Mouse (Mus musculus) myocyte (in vitro differentiated cells): ENCODE results near the gene Hoxa6.

Source experiments
- E2F4 ChIP-seq: IDR thresholded peaks from one replicate; pipeline ENCODE4 v1.6.1; 2011; ENCODE audit warnings: mild to moderate bottlenecking, control low read depth, moderate library complexity; ENCODE audit not compliant: insufficient read depth
- POLR2A ChIP-seq: IDR thresholded peaks from one replicate; pipeline ENCODE4 v1.6.1; 2011; ENCODE audit warnings: low read depth, mild to moderate bottlenecking, control low read depth, moderate library complexity; ENCODE audit not compliant: insufficient read length
- SRF ChIP-seq: IDR thresholded peaks from one replicate; pipeline ENCODE4 v1.6.1; 2011; ENCODE audit warnings: low read depth; ENCODE audit not compliant: control insufficient read depth, insufficient read length
- TCF12 ChIP-seq: IDR thresholded peaks from one replicate; pipeline ENCODE4 v1.6.1; 2011; ENCODE audit warnings: mild to moderate bottlenecking, control low read depth; ENCODE audit not compliant: poor library complexity, insufficient read depth, severe bottlenecking
- TCF3 ChIP-seq: IDR thresholded peaks from one replicate; pipeline ENCODE4 v1.6.1; 2011; ENCODE audit warnings: low read depth, control low read depth; ENCODE audit not compliant: insufficient read length

- TF ChIP-seq POLR2A = no peak
- no peak for TF ChIP-seq E2F4
- TF ChIP-seq SRF = no peak
- no peak for TF ChIP-seq TCF3
- no peak for TF ChIP-seq TCF12
Observed at GRCm38 (mm10) chr6:52166431-52167077, 42.0 kb downstream of the Hoxa6 start.
